Mouse (Mus musculus): ENCODE results near the gene Heca. TPM values are rescaled to one million over a fixed set of nuclear protein-coding genes. Genes with fewer than 3 reads are reported as not detected.

Gene Heca
- total and polyA plus RNA-seq, 2 experiments from 2014 or later: 4.3 to 32.2 TPM

DNA sequence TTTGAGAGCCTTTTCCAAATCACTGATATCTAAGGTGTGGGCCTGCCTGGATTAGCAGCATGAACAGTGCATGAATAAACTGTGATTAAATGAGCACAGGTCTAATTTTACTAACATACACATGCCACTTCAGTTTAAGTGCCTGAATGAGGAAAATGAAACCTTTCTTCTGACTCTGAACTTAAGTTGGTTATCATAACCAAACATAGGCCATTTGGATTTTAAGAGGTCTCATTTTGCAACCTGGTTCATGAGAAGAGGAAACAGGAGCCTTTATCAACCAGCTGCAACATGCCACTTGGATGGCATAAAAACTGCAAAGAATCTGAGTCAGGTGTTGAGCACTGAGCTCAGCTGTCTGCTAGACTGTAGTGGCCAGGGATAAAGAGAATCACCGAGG lies 16.7 kb downstream of the Heca start:
- Histone ChIP-seq H3K36me3 (ENCODE audit: insufficient read depth, low read length) (no peaks in the 10 kb centered on the region), H3K9me3 (ENCODE audit: low read length) (no peaks in the 10 kb centered on the region), H3K4me1 (ENCODE audit: insufficient read depth, low read length) (no peaks in the 10 kb centered on the region), H3K9ac (replicated peaks; ENCODE audit: low read length, poor library complexity, severe bottlenecking) (no peak overlapping the region), H3K4me3 (ENCODE audit: low read depth, low read length) (no peak overlapping the region), H3K27me3 (ENCODE audit: insufficient read depth, low read length) (no peaks in the 10 kb centered on the region), H3K27ac (ENCODE audit: low read depth, low read length) (no peak overlapping the region), H3K4me2 (ENCODE audit: low read depth, low read length, poor library complexity, severe bottlenecking) (no peak overlapping the region)
- DNase-seq (ENCODE audit: low spot score) (no peak), ATAC-seq (ENCODE audit: low FRiP score) (no peak)
- no peak for TF ChIP-seq CTCF (IDR thresholded peaks at IDR 0.05)
- 58% methylated on average over 1 of the region's 1 CpGs for WGBS

- no peak for TF ChIP-seq CTCF (IDR thresholded peaks at IDR 0.05)
- WGBS: 46% methylated on average over 6 of the region's 6 CpGs
- no peaks in the 10 kb centered on the region for H3K36me3 ChIP-seq (ENCODE audit: insufficient read depth, low read length)
- ATAC-seq (ENCODE audit: low FRiP score) (no peak), DNase-seq (ENCODE audit: low spot score) (peak; percentile 82)
- H3K27me3 ChIP-seq (ENCODE audit: insufficient read depth, low read length): no peaks in the 10 kb centered on the region
- H3K4me1 ChIP-seq (ENCODE audit: insufficient read depth, low read length): no peaks in the 10 kb centered on the region
- no peak overlapping the region for H3K4me3 ChIP-seq (ENCODE audit: low read depth, low read length)
- no peak overlapping the region for H3K27ac ChIP-seq (ENCODE audit: low read depth, low read length)
- H3K4me2 ChIP-seq (ENCODE audit: low read depth, low read length, poor library complexity, severe bottlenecking): no peak overlapping the region
- H3K9me3 ChIP-seq (ENCODE audit: low read length): no peaks in the 10 kb centered on the region
- no peak overlapping the region for H3K9ac ChIP-seq (replicated peaks; ENCODE audit: low read length, poor library complexity, severe bottlenecking)
Observed at GRCm38 (mm10) chr10:17930445-17931083, 17.3 kb downstream of the Heca start.

- no peaks in the 10 kb centered on the region for H3K9me3 ChIP-seq (ENCODE audit: low read length)
- no peak overlapping the region for H3K9ac ChIP-seq (replicated peaks; ENCODE audit: low read length, poor library complexity, severe bottlenecking)
- no peak overlapping the region for H3K4me3 ChIP-seq (ENCODE audit: low read depth, low read length)
- ATAC-seq (ENCODE audit: low FRiP score) (no peak), DNase-seq (ENCODE audit: low spot score) (no peak)
- 95% methylated on average over 3 of the region's 3 CpGs for WGBS
- H3K36me3 ChIP-seq (ENCODE audit: insufficient read depth, low read length): no peaks in the 10 kb centered on the region
- TF ChIP-seq CTCF (IDR thresholded peaks at IDR 0.05): no peak
- no peak overlapping the region for H3K4me2 ChIP-seq (ENCODE audit: low read depth, low read length, poor library complexity, severe bottlenecking)
- H3K4me1 ChIP-seq (ENCODE audit: insufficient read depth, low read length): no peaks in the 10 kb centered on the region
- H3K27ac ChIP-seq (ENCODE audit: low read depth, low read length): no peak overlapping the region
- no peaks in the 10 kb centered on the region for H3K27me3 ChIP-seq (ENCODE audit: insufficient read depth, low read length)
Observed at GRCm38 (mm10) chr10:17925200-17925599, 22.7 kb downstream of the Heca start.

- DNase-seq (ENCODE audit: low spot score) (no peak), ATAC-seq (ENCODE audit: low FRiP score) (no peak)
- Histone ChIP-seq H3K36me3 (ENCODE audit: insufficient read depth, low read length) (no peaks in the 10 kb centered on the region), H3K9ac (replicated peaks; ENCODE audit: low read length, poor library complexity, severe bottlenecking) (no peak overlapping the region), H3K9me3 (ENCODE audit: low read length) (no peaks in the 10 kb centered on the region), H3K27ac (ENCODE audit: low read depth, low read length) (no peak overlapping the region), H3K27me3 (ENCODE audit: insufficient read depth, low read length) (no peaks in the 10 kb centered on the region), H3K4me3 (ENCODE audit: low read depth, low read length) (no peak overlapping the region), H3K4me1 (ENCODE audit: insufficient read depth, low read length) (no peaks in the 10 kb centered on the region), H3K4me2 (ENCODE audit: low read depth, low read length, poor library complexity, severe bottlenecking) (no peak overlapping the region)
- 87% methylated on average over 3 of the region's 3 CpGs for WGBS
- TF ChIP-seq CTCF (IDR thresholded peaks at IDR 0.05): no peak
Observed at GRCm38 (mm10) chr10:17924166-17924565, 23.7 kb downstream of the Heca start.

GRCm38 (mm10) chr10:17921381-17921780 lies 26.5 kb downstream of the Heca start:
- Histone ChIP-seq H3K4me2 (ENCODE audit: low read depth, low read length, poor library complexity, severe bottlenecking) (no peak overlapping the region), H3K4me1 (ENCODE audit: insufficient read depth, low read length) (no peaks in the 10 kb centered on the region), H3K36me3 (ENCODE audit: insufficient read depth, low read length) (no peaks in the 10 kb centered on the region), H3K4me3 (ENCODE audit: low read depth, low read length) (no peak overlapping the region), H3K27me3 (ENCODE audit: insufficient read depth, low read length) (no peaks in the 10 kb centered on the region), H3K9me3 (ENCODE audit: low read length) (no peaks in the 10 kb centered on the region), H3K9ac (replicated peaks; ENCODE audit: low read length, poor library complexity, severe bottlenecking) (no peak overlapping the region), H3K27ac (ENCODE audit: low read depth, low read length) (no peak overlapping the region)
- DNase-seq (ENCODE audit: low spot score) (no peak), ATAC-seq (ENCODE audit: low FRiP score) (no peak)
- TF ChIP-seq CTCF (IDR thresholded peaks at IDR 0.05): no peak
- whole genome bisulfite sequencing: 73% methylated on average over 4 of the region's 4 CpGs

GRCm38 (mm10) chr10:17919971-17920370 lies 27.9 kb downstream of the Heca start:
- ATAC-seq (ENCODE audit: low FRiP score): no peak
- WGBS: 72% methylated on average over 5 of the region's 5 CpGs

More at GRCm38 (mm10) chr10:17919971-17920370, 27.9 kb downstream of the Heca start:
- Histone ChIP-seq H3K9me3 (ENCODE audit: low read length) (no peaks in the 10 kb centered on the region), H3K4me1 (ENCODE audit: insufficient read depth, low read length) (no peaks in the 10 kb centered on the region), H3K9ac (replicated peaks; ENCODE audit: low read length, poor library complexity, severe bottlenecking) (no peak overlapping the region), H3K27ac (ENCODE audit: low read depth, low read length) (no peak overlapping the region), H3K4me3 (ENCODE audit: low read depth, low read length) (no peak overlapping the region), H3K36me3 (ENCODE audit: insufficient read depth, low read length) (peaks cover 8% of the 10 kb centered on the region), H3K4me2 (ENCODE audit: low read depth, low read length, poor library complexity, severe bottlenecking) (no peak overlapping the region), H3K27me3 (ENCODE audit: insufficient read depth, low read length) (no peaks in the 10 kb centered on the region)
- no peak for DNase-seq (ENCODE audit: low spot score)
- TF ChIP-seq CTCF (IDR thresholded peaks at IDR 0.05): no peak
